Mouse (Mus musculus): Measurements from ENCODE around the gene B3glct. TPM values are rescaled to one million over a fixed set of nuclear protein-coding genes. Genes with fewer than 3 reads are reported as not detected.

B3glct gene
- polyA plus RNA-seq, 1 experiment from 2014 or later = 11.0 TPM

DNA sequence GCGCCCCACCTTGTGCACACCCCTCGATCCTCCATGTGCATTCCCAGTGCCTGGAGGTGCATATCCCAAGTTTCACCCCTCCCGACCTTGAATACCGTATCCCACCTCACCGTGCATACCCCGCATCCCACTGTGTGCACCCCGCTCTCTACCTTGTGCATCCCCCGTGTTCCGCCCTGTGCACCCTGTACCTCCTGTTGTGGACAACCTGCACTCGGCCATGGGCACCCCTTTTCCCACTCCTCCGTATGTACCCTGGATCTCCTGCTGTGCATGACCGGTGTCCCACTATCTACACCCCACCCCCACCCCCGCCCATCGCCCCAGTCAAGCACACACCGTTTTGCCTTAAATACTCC is 939 bp downstream of the B3glct start:
- 1% methylated on average over 15 of the region's 15 CpGs for WGBS
- Histone ChIP-seq H3K27ac (replicated peaks) (no peak overlapping the region), H3K4me2 (replicated peaks) (peak overlapping the region; percentile 94), H3K36me3 (no peaks in the 10 kb centered on the region), H3K4me3 (replicated peaks) (peak overlapping the region; percentile 77), H3K9me3 (replicated peaks) (no peaks in the 10 kb centered on the region), H3K9ac (no peak overlapping the region), H3K27me3 (no peaks in the 10 kb centered on the region), H3K4me1 (peaks cover 15% of the 10 kb centered on the region; the same call in 1 of the 2 replicates)
- ATAC-seq (ENCODE audit: insufficient number of reproducible peaks, low FRiP score, low TSS enrichment, low read depth) = no peak

- H3K27ac ChIP-seq (replicated peaks) = no peak overlapping the region
- H3K9me3 ChIP-seq (replicated peaks) = no peaks in the 10 kb centered on the region
- H3K9ac ChIP-seq = no peak overlapping the region
- no peak for ATAC-seq (ENCODE audit: insufficient number of reproducible peaks, low FRiP score, low TSS enrichment, low read depth)
- peak overlapping the region; percentile 94 for H3K4me2 ChIP-seq (replicated peaks)
- no peaks in the 10 kb centered on the region for H3K36me3 ChIP-seq
- H3K4me3 ChIP-seq (replicated peaks) = peak overlapping the region; percentile 77
- no peaks in the 10 kb centered on the region for H3K27me3 ChIP-seq
- H3K4me1 ChIP-seq = peaks cover 15% of the 10 kb centered on the region; the same call in 1 of the 2 replicates
- WGBS = 10% methylated on average over 12 of the region's 12 CpGs
Observed at GRCm38 (mm10) chr5:149679362-149679761, 1.3 kb downstream of the B3glct start.

DNA sequence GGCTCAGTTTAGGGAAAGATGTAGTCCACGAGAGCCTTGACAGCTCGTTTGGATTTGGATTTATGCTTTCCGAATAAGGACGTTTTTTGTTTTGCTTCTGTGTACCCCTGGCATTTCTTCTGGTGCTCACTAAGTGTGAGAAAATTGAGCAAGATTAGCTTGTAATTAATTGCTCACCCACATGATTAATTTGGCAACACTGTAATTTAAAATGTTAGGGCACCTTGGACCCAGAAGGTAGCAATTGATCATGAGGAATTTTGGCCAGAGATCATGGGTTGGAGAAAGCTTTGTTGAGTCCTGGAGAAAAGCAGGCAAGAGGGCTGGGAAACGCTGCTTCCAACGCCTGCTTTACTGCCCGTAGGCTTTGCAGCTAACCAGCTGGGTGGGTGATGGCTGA is 1.9 kb downstream of the B3glct start:
- Histone ChIP-seq H3K36me3 (no peaks in the 10 kb centered on the region), H3K9ac (no peak overlapping the region), H3K4me2 (replicated peaks) (no peak overlapping the region), H3K27me3 (no peaks in the 10 kb centered on the region), H3K27ac (replicated peaks) (no peak overlapping the region), H3K4me1 (peaks cover 15% of the 10 kb centered on the region; the same call in 1 of the 2 replicates), H3K4me3 (replicated peaks) (no peak overlapping the region), H3K9me3 (replicated peaks) (no peaks in the 10 kb centered on the region)
- ATAC-seq (ENCODE audit: insufficient number of reproducible peaks, low FRiP score, low TSS enrichment, low read depth) = no peak
- WGBS = 59% methylated on average over 7 of the region's 7 CpGs

- Histone ChIP-seq H3K9me3 (replicated peaks) (no peaks in the 10 kb centered on the region), H3K36me3 (no peaks in the 10 kb centered on the region), H3K27me3 (no peaks in the 10 kb centered on the region), H3K4me1 (peaks cover 12% of the 10 kb centered on the region; the same call in 1 of the 2 replicates), H3K4me2 (replicated peaks) (no peak overlapping the region), H3K9ac (no peak overlapping the region), H3K27ac (replicated peaks) (no peak overlapping the region), H3K4me3 (replicated peaks) (no peak overlapping the region)
- ATAC-seq (ENCODE audit: insufficient number of reproducible peaks, low FRiP score, low TSS enrichment, low read depth) = no peak
- WGBS = 59% methylated on average over 5 of the region's 5 CpGs
Observed at GRCm38 (mm10) chr5:149680946-149681345, 2.9 kb downstream of the B3glct start.

- Histone ChIP-seq H3K9me3 (replicated peaks) (no peaks in the 10 kb centered on the region), H3K4me1 (no peaks in the 10 kb centered on the region), H3K36me3 (no peaks in the 10 kb centered on the region), H3K4me2 (replicated peaks) (no peak overlapping the region), H3K9ac (no peak overlapping the region), H3K4me3 (replicated peaks) (no peak overlapping the region), H3K27me3 (no peaks in the 10 kb centered on the region), H3K27ac (replicated peaks) (no peak overlapping the region)
- 78% methylated on average over 5 of the region's 5 CpGs for whole genome bisulfite sequencing
- no peak for ATAC-seq (ENCODE audit: insufficient number of reproducible peaks, low FRiP score, low TSS enrichment, low read depth)
Observed at GRCm38 (mm10) chr5:149689860-149690259, 11.8 kb downstream of the B3glct start.

DNA sequence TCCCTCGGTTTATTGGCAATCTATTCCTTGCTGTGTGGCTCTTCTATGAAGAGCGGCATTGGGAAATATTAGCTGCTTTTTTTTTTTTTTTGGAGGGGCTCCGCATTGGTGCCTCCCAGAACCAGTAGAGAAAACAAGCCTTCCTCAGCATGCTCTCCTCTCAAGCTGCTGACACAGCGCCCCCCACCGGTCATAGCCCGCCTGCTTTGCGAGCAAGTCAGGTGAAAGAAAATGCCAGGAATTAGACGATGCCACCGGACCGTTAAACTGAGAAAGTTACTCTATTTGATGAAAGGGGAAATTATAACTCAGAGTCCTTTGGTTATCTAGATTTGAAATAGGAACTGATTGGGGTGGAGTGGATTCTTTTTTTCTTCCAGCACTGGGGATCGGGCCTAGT is 14.5 kb downstream of the B3glct start:
- H3K27me3 ChIP-seq = no peaks in the 10 kb centered on the region
- H3K9ac ChIP-seq = no peak overlapping the region
- H3K27ac ChIP-seq (replicated peaks) = no peak overlapping the region
- H3K9me3 ChIP-seq (replicated peaks) = no peaks in the 10 kb centered on the region
- no peaks in the 10 kb centered on the region for H3K4me1 ChIP-seq
- no peaks in the 10 kb centered on the region for H3K36me3 ChIP-seq
- WGBS = 76% methylated on average over 11 of the region's 11 CpGs
- H3K4me3 ChIP-seq (replicated peaks) = no peak overlapping the region
- no peak overlapping the region for H3K4me2 ChIP-seq (replicated peaks)
- ATAC-seq (ENCODE audit: insufficient number of reproducible peaks, low FRiP score, low TSS enrichment, low read depth) = no peak

DNA sequence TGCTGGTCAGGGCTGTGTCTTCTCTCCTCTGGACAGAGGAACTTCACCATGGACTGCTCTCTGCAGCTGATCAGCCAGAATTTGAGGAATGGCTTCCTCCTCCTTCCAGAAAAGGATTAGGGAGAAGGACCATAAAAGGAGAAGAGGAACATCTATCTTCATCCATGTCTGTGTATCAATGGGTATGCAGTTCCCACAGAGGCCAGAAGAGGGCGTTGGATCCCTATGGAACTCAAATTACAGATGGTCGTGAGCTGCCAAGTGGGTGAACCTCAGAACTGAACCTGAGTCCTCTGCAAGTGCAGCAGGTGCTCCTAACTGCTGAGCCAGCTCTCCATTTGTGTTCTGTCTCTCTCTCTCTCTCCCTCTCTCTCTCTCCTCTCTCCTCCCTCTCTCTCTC is 15.2 kb downstream of the B3glct start:
- Histone ChIP-seq H3K9me3 (replicated peaks) (no peaks in the 10 kb centered on the region), H3K4me1 (no peaks in the 10 kb centered on the region), H3K9ac (no peak overlapping the region), H3K27ac (replicated peaks) (no peak overlapping the region), H3K4me3 (replicated peaks) (no peak overlapping the region), H3K4me2 (replicated peaks) (no peak overlapping the region), H3K36me3 (no peaks in the 10 kb centered on the region), H3K27me3 (no peaks in the 10 kb centered on the region)
- no peak for ATAC-seq (ENCODE audit: insufficient number of reproducible peaks, low FRiP score, low TSS enrichment, low read depth)
- 78% methylated on average over 2 of the region's 2 CpGs for WGBS

- no peaks in the 10 kb centered on the region for H3K9me3 ChIP-seq (replicated peaks)
- ATAC-seq (ENCODE audit: insufficient number of reproducible peaks, low FRiP score, low TSS enrichment, low read depth) = no peak
- no peak overlapping the region for H3K9ac ChIP-seq
- no peaks in the 10 kb centered on the region for H3K36me3 ChIP-seq
- no peaks in the 10 kb centered on the region for H3K4me1 ChIP-seq
- no peak overlapping the region for H3K4me2 ChIP-seq (replicated peaks)
- no peaks in the 10 kb centered on the region for H3K27me3 ChIP-seq
- WGBS = 83% methylated on average over 3 of the region's 3 CpGs
- no peak overlapping the region for H3K27ac ChIP-seq (replicated peaks)
- H3K4me3 ChIP-seq (replicated peaks) = no peak overlapping the region
Observed at GRCm38 (mm10) chr5:149693968-149694367, 15.9 kb downstream of the B3glct start.

GRCm38 (mm10) chr5:149695077-149695750 is 17.2 kb downstream of the B3glct start:
- Histone ChIP-seq H3K27ac (replicated peaks) (no peak overlapping the region), H3K9ac (no peak overlapping the region), H3K27me3 (no peaks in the 10 kb centered on the region), H3K4me2 (replicated peaks) (no peak overlapping the region), H3K9me3 (replicated peaks) (no peaks in the 10 kb centered on the region), H3K4me3 (replicated peaks) (no peak overlapping the region), H3K36me3 (no peaks in the 10 kb centered on the region), H3K4me1 (no peaks in the 10 kb centered on the region)
- 79% methylated on average over 18 of the region's 18 CpGs for WGBS
- ATAC-seq (ENCODE audit: insufficient number of reproducible peaks, low FRiP score, low TSS enrichment, low read depth) = no peak

GRCm38 (mm10) chr5:149702770-149703169 is 24.7 kb downstream of the B3glct start:
- Histone ChIP-seq H3K27me3 (no peaks in the 10 kb centered on the region), H3K36me3 (no peaks in the 10 kb centered on the region), H3K4me1 (no peaks in the 10 kb centered on the region), H3K27ac (replicated peaks) (no peak overlapping the region), H3K9ac (no peak overlapping the region), H3K9me3 (replicated peaks) (no peaks in the 10 kb centered on the region), H3K4me3 (replicated peaks) (no peak overlapping the region), H3K4me2 (replicated peaks) (no peak overlapping the region)
- ATAC-seq (ENCODE audit: insufficient number of reproducible peaks, low FRiP score, low TSS enrichment, low read depth) = no peak

DNA sequence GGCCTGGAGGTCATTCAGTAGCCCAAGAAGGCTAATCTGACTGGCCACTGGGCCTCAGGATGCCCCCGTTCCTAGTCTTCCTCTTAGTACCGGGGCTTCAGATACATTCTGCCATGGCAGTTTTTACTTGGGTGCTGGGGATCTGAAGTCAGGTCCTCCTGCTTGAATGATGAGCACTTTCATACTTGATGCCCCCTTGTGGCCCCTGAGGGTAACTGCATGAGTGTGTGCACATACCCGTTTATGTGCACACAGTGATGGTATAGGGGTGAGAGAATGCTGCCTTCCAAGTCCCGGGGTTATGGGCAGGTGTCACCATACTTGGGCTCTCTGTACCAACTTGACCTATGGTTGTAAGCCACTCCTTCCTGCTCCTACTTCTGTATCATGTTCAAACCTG is 33.5 kb downstream of the B3glct start:
- Histone ChIP-seq H3K9me3 (replicated peaks) (no peaks in the 10 kb centered on the region), H3K4me1 (peaks cover 10% of the 10 kb centered on the region; the same call in 1 of the 2 replicates), H3K27me3 (no peaks in the 10 kb centered on the region), H3K9ac (no peak overlapping the region), H3K4me2 (replicated peaks) (no peak overlapping the region), H3K36me3 (no peaks in the 10 kb centered on the region), H3K27ac (replicated peaks) (no peak overlapping the region), H3K4me3 (replicated peaks) (no peak overlapping the region)
- ATAC-seq (ENCODE audit: insufficient number of reproducible peaks, low FRiP score, low TSS enrichment, low read depth) = no peak
- 98% methylated on average over 4 of the region's 4 CpGs for WGBS

DNA sequence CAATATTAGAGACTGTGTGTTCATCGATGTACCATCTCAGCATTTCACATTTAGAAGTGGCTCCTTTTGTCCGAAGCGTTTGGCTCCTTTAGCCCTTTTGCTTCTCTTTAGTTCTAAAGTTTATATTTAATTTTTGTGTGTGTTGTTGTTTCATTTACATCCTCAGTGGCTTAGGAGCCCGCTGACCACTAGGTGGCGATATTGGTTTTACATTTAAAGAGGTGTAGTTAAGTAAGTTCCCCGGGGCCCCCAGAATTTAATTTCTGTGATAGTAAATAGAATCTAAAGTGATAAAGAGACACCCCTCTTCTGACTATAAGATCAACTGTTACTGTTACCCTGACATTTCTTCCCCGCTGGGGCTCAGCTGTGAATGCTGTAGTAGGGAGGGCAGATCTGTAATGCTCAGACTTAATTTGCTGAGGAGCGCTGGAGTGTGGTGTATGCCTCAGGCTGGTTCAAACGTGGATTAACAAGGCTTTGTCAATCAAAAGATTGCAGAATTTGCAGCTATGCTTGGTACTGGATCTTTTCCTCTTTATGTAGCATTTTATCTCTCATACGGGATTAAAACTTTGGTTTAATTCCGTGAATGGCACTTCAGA is 35.2 kb downstream of the B3glct start:
- Histone ChIP-seq H3K4me3 (replicated peaks) (no peak overlapping the region), H3K9me3 (replicated peaks) (no peaks in the 10 kb centered on the region), H3K27ac (replicated peaks) (no peak overlapping the region), H3K27me3 (no peaks in the 10 kb centered on the region), H3K36me3 (no peaks in the 10 kb centered on the region), H3K4me2 (replicated peaks) (no peak overlapping the region), H3K4me1 (peaks cover 10% of the 10 kb centered on the region; the same call in 1 of the 2 replicates), H3K9ac (no peak overlapping the region)
- no peak for ATAC-seq (ENCODE audit: insufficient number of reproducible peaks, low FRiP score, low TSS enrichment, low read depth)
- WGBS = 40% methylated on average over 11 of the region's 11 CpGs

Data from embryonic facial prominence, embryonic 15.5 days (tissue).